Mouse (Mus musculus) forelimb bud, embryonic 11.5 days (tissue): Measurements from ENCODE around the gene Ptprm.

Experiments
- DNase-seq: peaks from one replicate; pipeline ENCODE4 v3.0.0-alpha.2; 2012; ENCODE audit warnings: low read depth, low spot score

The Ptprm gene

GRCm38 (mm10) chr17:66729979-66730378, 624.3 kb downstream of the Ptprm start:
- no peak for DNase-seq

DNA sequence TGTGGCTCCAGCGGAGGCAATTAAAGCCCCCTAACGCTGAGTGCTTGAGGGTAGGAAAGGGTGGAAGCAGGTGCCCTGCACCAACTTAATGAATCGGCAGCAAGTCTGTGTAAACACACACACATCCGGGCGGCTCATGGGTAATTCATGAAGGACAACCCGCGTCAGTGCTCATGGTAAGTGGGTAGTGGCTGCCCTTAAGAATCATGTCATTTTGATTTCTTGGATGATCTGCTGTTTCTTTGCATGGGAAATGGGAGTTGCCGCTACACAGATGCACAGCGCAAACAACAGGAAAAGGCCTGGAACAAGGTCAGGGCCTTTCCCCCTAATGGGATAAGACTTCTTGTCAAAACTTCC, 633.3 kb downstream of the Ptprm start:
- no peak for DNase-seq

- no peak for DNase-seq
Observed at GRCm38 (mm10) chr17:66720200-66720991, 633.9 kb downstream of the Ptprm start.

DNA sequence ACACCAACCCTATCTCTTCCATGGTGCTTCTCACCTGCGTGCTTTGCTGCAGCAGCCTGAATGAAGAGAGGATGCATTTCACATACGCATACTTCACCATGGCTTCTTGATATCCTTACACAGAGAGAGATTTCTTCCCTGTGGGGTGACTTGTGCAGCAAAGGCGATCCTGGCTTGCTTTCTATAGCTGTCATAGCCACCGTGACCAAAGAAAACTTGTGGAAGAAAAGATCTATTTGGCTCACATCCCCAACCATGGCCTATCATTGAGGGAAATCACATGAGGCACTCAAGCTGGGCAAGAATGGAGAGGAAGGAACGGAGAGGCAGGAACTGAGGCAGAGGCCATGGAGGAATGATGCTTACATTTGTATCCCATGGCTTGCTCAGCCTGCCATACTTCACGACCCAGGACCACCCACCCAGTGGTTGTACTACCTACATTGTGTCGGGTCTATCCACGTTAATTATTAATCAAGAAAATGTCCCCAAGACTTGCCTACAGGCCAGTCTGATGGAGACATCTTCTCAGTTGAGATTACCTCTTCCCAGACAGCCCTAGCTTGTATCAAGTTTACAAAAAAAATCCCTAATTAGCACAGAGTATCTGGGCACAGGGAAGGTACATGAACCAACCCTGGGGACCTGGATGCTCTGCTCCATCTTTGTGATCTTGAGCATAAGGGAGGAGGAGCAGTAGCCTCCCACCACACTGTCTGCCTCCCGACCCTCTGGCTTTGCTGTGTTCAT, 641.6 kb downstream of the Ptprm start:
- no peak for DNase-seq

GRCm38 (mm10) chr17:66711221-66712016, 642.8 kb downstream of the Ptprm start:
- DNase-seq = no peak

- DNase-seq = no peak
Observed at GRCm38 (mm10) chr17:66710568-66710967, 643.7 kb downstream of the Ptprm start.

- no peak for DNase-seq
Observed at GRCm38 (mm10) chr17:66708748-66709147, 645.5 kb downstream of the Ptprm start.

- no peak for DNase-seq
Observed at GRCm38 (mm10) chr17:66707684-66708083, 646.6 kb downstream of the Ptprm start.

GRCm38 (mm10) chr17:66701358-66702184, 652.7 kb downstream of the Ptprm start:
- DNase-seq = no peak

DNA sequence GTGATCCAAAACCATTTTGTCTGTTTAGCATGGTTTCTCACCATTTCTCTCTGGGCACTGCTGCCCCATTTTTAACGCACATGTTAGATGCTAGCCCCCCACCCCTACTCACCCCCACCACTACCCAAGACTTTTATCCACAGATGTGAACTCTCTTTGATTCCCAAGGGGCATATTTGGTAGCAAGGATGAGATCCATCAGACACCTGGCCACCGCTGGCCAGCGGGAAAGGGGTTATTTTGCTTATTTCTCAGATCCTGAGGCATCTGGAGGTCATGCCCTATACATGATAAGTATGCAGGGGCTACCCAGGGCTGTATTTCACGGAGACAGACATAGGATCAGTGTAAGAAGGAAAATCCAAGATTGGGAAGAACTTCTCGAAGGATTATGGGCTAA, 654.4 kb downstream of the Ptprm start:
- no peak for DNase-seq

DNA sequence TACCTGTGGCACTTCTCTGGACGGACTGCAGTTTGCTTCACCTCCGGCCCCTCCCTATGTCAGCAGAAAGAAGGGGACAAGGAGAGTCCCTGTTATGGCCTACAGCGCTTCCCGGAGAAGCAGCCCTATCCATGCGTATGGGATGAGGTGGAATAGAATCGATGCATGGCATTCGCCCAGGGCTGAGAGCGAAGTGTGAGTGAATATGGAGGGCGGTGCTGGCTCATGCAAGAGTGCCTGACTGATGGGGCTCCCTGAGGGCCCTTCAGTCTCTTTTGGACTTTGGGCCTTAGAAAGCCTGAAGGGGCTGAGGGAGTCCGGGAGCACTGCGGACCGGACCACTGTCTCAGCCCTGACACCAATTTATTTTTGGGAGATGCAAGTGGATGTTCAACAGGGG, 656.6 kb downstream of the Ptprm start:
- DNase-seq = no peak

DNA sequence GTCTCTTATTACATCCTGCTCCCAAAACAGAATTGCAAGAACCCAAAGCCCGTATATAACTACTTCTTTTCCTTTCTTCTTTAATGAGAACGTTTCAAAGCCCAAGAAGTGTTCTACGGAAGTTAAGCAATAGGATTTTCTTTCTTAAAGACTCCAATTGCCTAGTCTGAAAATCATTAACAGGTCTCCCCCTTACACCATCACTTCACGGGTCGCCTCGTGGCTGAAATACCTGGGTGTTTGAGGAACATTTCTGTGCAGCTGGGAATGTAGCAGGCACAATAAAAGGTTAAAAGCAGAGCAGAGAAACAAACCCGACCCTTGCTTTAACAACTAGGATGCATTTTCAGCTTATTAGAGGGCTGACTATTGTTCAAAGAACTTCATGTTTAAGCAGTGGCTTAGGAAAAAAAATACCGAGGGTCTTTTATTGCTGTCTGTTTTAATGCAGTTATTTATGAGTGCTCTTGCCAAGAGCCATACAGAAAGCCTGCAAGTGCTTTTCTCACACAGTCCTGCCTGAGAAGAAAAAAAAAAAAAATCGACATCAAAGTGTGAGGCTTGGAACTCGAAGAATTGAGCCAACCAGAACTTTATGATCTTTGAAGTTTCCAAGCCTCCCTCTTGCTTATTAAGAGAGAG, 657.6 kb downstream of the Ptprm start:
- peak; percentile 54 for DNase-seq

- no peak for DNase-seq
Observed at GRCm38 (mm10) chr17:66694326-66694725, 659.9 kb downstream of the Ptprm start.

- DNase-seq = no peak
Observed at GRCm38 (mm10) chr17:66693676-66694304, 660.5 kb downstream of the Ptprm start.

GRCm38 (mm10) chr17:66692941-66693675, 661.1 kb downstream of the Ptprm start:
- no peak for DNase-seq

- DNase-seq = no peak
Observed at GRCm38 (mm10) chr17:66688179-66688578, 666.1 kb downstream of the Ptprm start.

GRCm38 (mm10) chr17:66687543-66687942, 666.7 kb downstream of the Ptprm start:
- DNase-seq = no peak

DNA sequence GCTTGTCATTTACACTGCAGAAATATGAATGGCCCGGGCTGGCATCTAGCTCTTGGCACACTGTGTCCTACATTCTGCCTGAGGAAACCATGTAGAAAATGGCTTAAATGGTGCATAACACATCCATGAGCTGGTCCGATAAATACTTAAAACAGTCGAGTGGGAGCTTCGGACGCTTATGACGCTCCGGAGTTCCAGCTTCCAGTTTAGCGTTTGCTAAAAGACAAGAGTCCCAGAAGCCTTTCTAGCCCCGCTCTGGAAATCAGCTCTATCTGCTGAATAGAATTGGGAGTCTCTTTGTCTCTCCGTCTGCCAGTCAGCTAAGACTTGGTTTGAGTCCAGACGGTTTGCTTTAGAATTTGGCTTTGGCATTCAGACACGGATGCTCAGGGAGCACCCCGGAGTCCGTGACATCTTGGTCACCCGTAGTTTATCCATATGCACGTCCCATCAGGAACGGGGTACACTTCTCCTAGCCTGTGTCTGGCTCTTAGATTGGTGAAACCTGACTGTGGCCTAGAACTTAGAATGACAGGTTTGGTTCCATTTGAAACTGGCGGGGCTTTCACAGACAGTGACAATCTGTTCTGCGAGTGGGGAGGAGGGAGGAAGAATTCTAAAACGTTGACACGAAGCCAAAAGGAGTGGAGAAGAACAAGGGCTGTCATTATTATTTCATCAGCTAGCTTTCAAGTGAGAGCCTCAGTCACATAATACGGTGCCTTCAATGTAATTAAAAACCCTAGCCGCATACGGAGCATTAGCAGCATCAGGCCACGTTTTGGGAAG, 667.4 kb downstream of the Ptprm start:
- DNase-seq = no peak

- peak; percentile 58 for DNase-seq
Observed at GRCm38 (mm10) chr17:66683411-66683810, 670.8 kb downstream of the Ptprm start.
